Mouse (Mus musculus) thymus, adult 2 months (tissue): ENCODE measurements around the gene Rubcnl.

Experiments
- CTCF ChIP-seq: fragments of 200-500 bp; IDR thresholded peaks from 2 replicates; pipeline ENCODE4 v1.5.1; 2012; ENCODE audit warnings: mild to moderate bottlenecking, control low read depth, low read length, moderate library complexity, borderline replicate concordance; ENCODE audit not compliant: control insufficient read depth, poor library complexity, insufficient read depth; ENCODE audit errors: extremely low read depth
- POLR2A ChIP-seq: fragments of 200-500 bp; IDR thresholded peaks from 2 replicates; pipeline ENCODE4 v1.6.1; 2012; ENCODE audit warnings: mild to moderate bottlenecking, low read length, control low read depth, moderate library complexity; ENCODE audit not compliant: control insufficient read depth, poor library complexity, insufficient read depth; ENCODE audit errors: extremely low read depth

DNA sequence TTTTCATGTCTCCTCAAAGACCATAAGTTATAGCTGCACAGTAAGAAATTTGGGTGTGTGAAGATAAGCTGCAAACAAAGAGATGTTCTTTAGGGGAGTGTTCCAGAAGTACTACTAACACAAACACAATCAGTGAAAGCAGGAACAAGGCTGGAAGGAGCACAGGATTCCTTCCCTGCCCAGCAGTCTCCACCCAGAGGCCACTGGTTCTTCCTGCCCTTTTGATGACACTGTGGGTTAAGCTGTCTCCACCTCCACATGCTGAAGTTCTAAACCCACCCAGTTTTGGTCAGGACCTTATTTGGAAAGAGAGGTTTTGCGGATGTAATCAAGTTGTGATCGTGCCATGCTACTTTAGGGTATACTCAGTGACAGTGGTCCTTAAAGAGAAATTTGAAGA lies 18.8 kb upstream of the Rubcnl start:
- no peak for TF ChIP-seq CTCF
- TF ChIP-seq POLR2A, result no peak
